Mouse (Mus musculus): ENCODE data around the gene Mtrr.

Mtrr gene

GRCm38 (mm10) chr13:68568548-68568947 is 13.4 kb downstream of the Mtrr start:
- CTCF ChIA-PET = no interaction called here

- CTCF ChIA-PET = no interaction called here
These were observed 13.8 kb downstream of the Mtrr start for GRCm38 (mm10) chr13:68568110-68568509.

- CTCF ChIA-PET = interaction anchor here (0.7 kb wide), 1 partner anchor 1562 kb away, joined by 5 read pairs; no protein-coding TSS in a partner anchor
These were observed 28.6 kb downstream of the Mtrr start for GRCm38 (mm10) chr13:68553391-68553790.
